Mouse (Mus musculus): ENCODE data around the gene Foxo3. TPM values are rescaled to one million over a fixed set of nuclear protein-coding genes. Genes with fewer than 3 reads are reported as not detected.

Gene Foxo3
- polyA plus RNA-seq, 1 experiment, result 99.0 TPM

GRCm38 (mm10) chr10:42227751-42228241 lies 48.8 kb downstream of the Foxo3 start:
- TF ChIP-seq GATA1 (IDR thresholded peaks at IDR 0.05; ENCODE audit: low read length), result no peak

- no peak for TF ChIP-seq GATA1 (IDR thresholded peaks at IDR 0.05; ENCODE audit: low read length)
Observed at GRCm38 (mm10) chr10:42226176-42226575, 50.4 kb downstream of the Foxo3 start.

GRCm38 (mm10) chr10:42225184-42225935 lies 51.2 kb downstream of the Foxo3 start:
- no peak for TF ChIP-seq GATA1 (IDR thresholded peaks at IDR 0.05; ENCODE audit: low read length)

DNA sequence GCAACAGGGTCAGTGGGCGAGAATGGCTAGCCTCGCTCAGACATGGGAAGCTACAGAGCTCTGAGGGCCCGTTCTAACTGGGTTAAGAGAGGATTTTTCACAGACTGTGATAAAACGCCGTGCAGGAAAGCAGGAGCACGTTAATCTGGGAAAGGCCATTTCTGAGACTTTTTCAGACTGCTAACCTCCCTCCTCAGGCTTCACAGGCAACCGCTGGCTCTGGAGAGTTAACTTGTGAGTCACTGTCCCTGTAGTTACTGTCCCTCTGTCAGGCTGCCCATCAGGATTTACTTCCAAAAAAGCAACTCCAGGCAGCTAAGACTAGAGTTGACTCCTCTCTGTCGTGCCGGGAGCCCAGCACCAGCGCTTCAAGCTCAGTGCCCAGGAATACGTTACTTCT lies 54.6 kb downstream of the Foxo3 start:
- TF ChIP-seq GATA1 (IDR thresholded peaks at IDR 0.05; ENCODE audit: low read length), result no peak

- TF ChIP-seq GATA1 (IDR thresholded peaks at IDR 0.05; ENCODE audit: low read length), result no peak
Observed at GRCm38 (mm10) chr10:42221136-42221891, 55.2 kb downstream of the Foxo3 start.

DNA sequence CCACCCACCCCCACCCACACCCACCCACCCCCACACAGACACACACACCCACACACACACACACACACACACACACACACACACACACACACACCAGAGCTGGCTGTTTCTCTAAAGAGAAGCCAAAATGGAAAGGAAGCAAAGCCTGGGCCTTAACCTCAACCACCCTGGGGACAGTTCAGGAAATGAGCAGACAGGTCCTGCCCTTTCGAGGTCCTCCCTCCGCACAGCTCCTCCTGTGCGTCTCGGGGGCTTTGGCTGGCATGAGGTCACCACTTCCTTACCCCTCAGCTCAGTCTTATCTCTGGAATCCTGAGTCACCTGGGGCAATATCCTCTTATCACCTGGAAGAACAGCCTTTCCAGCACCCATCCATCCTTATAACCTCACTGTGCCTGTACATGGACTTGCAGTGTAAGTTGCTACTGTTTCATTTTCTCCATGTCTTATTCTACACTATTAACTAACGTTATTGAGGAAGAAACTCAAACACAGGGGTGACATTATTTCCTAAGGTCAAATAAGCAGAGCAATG lies 56.1 kb downstream of the Foxo3 start:
- TF ChIP-seq GATA1 (IDR thresholded peaks at IDR 0.05; ENCODE audit: low read length), result no peak

GRCm38 (mm10) chr10:42211407-42211806 lies 65.1 kb downstream of the Foxo3 start:
- no peak for TF ChIP-seq GATA1 (IDR thresholded peaks at IDR 0.05; ENCODE audit: low read length)

DNA sequence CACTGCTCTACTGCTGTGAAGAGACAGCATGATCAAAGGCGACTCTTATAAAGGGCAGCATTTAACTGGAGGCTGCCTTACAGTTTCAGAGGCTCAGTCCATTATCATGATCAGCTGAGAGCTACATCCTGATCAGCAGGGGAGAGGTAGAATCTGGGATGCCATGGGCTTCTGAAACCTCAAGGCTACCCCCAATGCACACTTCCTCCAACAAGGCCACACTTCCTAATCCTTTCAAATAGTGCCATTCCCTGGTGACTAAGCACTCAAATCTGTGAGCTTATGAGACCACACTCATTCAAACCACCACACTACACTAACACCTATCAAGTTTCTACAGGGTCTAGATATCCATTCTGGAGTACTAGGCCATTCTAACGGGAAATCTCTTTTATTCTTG lies 65.9 kb downstream of the Foxo3 start:
- TF ChIP-seq GATA1 (IDR thresholded peaks at IDR 0.05; ENCODE audit: low read length), result no peak

DNA sequence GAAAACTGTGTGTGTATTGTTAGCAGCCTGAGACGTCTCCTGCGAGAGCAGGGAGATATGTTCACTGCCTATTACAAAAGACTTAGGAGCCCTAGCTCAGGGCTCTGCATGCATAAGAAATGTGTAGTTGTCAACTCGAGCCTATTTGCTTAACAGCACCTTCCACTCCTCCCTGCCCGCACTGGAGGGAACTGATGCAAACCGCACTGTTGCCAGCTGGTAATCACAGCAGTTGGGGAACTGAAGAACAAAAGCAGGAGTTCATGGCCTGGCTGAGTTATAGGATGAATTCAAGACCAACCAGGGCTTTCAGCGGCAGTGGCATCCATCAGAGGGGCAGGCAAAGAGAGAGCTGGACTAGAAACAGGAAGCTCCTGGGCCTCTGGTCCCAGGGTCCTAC lies 66.7 kb downstream of the Foxo3 start:
- TF ChIP-seq GATA1 (IDR thresholded peaks at IDR 0.05; ENCODE audit: low read length), result no peak

DNA sequence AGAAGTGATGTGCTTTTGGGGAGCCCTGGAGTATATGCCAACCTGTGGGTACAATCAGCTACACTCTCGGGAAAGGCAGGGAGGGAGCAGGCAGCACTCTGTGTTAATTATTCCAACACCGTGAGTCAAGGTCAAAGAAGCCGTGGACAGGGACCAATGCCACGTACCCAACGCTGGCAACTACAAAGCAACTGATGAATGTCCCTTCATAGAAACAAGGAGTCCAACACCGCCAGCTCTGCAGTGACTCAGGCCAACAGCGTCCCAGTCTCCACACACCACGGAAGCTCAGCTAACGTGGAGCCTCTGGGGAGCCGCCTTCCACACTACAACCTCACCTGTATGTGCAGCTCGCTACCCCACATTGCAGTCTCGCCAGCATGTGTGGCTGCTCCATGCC lies 68.9 kb downstream of the Foxo3 start:
- no peak for TF ChIP-seq GATA1 (IDR thresholded peaks at IDR 0.05; ENCODE audit: low read length)

- TF ChIP-seq GATA1 (IDR thresholded peaks at IDR 0.05; ENCODE audit: low read length), result no peak
Observed at GRCm38 (mm10) chr10:42204768-42205412, 71.7 kb downstream of the Foxo3 start.

DNA sequence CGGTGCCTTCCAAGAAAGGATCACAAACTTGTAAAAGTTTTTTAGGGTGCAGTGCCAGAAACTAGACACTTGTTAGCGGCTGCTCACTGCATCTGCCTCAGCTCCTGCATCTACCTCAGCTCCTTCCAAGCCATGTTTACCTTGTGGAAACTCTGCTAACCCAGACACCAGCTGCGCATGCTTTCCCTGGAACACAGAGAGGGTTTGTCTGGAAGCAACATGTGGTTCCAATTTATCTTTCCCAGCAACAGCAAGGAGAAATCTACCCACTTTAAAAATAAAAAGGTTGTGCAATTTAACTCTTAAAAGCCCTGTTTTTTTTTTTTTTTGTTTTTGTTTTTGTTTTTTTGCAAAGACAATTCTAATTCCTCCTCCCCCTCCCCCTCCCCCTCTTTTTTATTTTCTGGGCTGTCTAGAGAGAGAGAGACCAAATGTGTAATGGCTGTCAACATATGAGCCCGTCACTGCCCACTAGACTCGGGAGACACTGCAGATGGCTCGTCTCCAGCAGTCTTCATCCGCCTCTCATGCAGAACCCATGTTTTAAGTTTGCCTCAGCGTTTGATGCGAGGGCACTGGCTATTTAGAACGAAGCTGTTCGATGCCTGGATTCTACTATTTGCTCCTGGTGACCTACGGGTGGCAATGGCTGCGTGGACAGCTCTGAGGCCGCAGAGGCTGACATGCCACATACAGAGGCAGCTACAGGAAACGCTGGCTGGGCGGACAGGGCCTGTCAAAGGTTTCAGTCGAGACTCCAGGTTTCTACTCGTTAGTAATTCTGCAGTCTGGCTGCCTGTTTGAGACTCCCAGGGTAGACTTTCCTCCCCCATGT lies 73.0 kb downstream of the Foxo3 start:
- TF ChIP-seq GATA1 (IDR thresholded peaks at IDR 0.05; ENCODE audit: low read length), result no peak

DNA sequence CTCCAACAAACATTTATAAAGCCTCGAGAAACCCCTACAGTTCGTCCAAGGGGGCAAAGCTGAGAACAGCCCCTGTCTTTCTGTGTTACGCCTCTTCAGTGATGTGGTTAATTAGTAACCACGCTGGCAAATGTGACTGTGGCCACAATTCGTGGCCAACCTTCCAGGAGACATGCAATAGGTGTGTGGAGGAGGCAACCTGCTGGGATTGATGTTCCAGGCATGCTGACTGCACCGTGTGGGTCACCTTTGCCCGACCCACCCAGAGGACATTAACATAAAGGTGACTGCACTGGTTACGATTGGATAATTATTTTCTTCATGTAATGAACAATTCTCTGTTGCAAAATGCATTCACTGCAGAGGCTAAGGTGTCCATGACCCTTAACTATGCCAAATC lies 74.0 kb downstream of the Foxo3 start:
- no peak for TF ChIP-seq GATA1 (IDR thresholded peaks at IDR 0.05; ENCODE audit: low read length)

DNA sequence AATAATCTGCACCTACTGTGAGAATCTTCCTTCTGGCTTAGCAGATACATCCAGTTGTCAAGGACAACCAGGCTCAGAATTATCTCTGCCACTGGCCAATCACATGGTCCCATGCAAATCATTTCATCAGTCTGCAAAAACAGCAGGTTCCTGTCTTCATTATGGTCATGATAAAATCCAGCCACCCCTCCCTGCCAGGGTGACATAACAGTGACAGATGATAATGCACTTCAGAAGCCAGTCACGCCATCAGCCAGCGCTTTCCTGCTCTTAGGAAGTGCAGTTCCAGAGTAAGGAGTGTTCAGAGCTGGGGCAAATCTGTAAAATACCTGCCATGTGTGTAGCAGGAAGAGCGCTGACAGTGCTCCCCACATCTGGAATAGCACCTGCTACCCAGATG lies 77.1 kb downstream of the Foxo3 start:
- TF ChIP-seq GATA1 (IDR thresholded peaks at IDR 0.05; ENCODE audit: low read length), result peak; percentile 49

GRCm38 (mm10) chr10:42198682-42199081 lies 77.9 kb downstream of the Foxo3 start:
- no peak for TF ChIP-seq GATA1 (IDR thresholded peaks at IDR 0.05; ENCODE audit: low read length)
